Mouse (Mus musculus): Measurements from ENCODE around the gene Dusp22. TPM values are rescaled to one million over a fixed set of nuclear protein-coding genes. Genes with fewer than 3 reads are reported as not detected.

The Dusp22 gene
- polyA plus RNA-seq, 1 experiment from 2014 or later: 28.4 TPM

DNA sequence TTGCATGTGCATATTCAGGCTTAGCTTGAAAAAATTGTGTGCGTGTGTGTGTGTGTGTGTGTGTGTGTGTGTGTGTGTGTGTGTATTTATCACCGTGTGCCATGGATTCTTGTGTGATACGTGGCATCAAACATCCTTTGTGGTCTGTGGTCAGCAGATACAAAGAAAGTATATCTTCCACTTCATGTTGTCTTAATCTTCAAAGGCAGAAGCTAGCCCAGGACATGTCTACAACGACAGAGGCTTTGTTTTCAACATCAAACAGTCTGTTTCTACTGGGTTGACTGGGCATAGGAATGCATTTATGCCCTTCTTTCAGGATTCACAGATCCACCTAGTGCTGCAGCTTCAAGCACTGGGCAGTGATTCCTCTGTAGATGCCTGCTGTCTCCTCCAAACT lies 22.1 kb downstream of the Dusp22 start:
- Histone ChIP-seq H3K9me3 (no peaks in the 10 kb centered on the region), H3K9ac (no peak overlapping the region), H3K4me3 (replicated peaks) (no peak overlapping the region), H3K27ac (no peak overlapping the region), H3K36me3 (no peaks in the 10 kb centered on the region), H3K4me2 (no peak overlapping the region), H3K27me3 (replicated peaks) (no peaks in the 10 kb centered on the region), H3K4me1 (no peaks in the 10 kb centered on the region)
- no peak for ATAC-seq (ENCODE audit: insufficient read depth, low FRiP score, low read depth)
- WGBS: 75% methylated on average over 4 of the region's 4 CpGs

DNA sequence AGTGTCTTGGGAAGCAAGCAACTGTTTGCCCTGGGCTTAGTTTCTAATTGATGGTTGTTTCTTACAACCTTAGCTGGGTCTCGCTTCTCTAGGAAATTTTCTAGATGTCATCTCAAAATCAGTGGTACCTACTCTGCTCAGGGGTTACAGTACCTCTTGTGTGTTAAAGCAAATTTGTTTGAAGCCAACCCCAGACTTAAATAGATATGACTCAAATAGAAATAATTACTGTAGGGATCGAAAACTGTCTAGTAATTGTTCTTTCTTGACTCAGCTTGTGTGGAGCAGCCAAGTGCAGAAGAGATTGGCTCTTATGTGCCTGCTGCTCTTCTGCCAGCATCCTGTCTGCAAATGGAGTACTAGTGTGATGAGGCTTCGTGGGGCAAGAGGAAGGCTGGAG lies 22.5 kb downstream of the Dusp22 start:
- H3K4me1 ChIP-seq: no peaks in the 10 kb centered on the region
- no peaks in the 10 kb centered on the region for H3K27me3 ChIP-seq (replicated peaks)
- H3K4me3 ChIP-seq (replicated peaks): no peak overlapping the region
- no peak for ATAC-seq (ENCODE audit: insufficient read depth, low FRiP score, low read depth)
- H3K4me2 ChIP-seq: no peak overlapping the region
- WGBS: 84% methylated on average over 3 of the region's 3 CpGs
- H3K27ac ChIP-seq: no peak overlapping the region
- H3K9me3 ChIP-seq: no peaks in the 10 kb centered on the region
- no peaks in the 10 kb centered on the region for H3K36me3 ChIP-seq
- no peak overlapping the region for H3K9ac ChIP-seq

DNA sequence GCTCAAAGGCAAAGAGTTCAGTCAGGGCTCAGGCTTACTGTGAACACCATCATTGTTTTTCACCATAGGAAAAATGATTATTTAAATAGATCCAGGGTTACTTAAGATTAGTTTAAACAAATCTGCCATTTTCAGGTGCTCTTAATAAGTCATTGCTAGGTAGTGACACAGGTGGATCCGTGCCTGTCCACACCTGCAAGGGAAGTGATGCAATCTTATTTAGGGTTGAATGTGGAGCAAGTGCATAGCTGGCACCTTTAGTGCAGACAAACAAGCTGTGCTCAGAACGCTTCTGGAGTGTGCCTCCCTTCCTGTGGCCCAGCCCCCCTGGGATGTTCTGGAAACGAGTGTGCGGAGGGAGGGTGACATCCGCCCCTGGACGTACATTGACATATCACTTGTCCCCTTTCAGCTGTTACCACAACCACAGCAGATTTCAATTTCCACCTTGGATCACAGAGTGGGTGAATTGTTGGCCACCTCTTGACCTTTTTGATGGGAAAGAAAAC lies 24.9 kb downstream of the Dusp22 start:
- Histone ChIP-seq H3K27me3 (replicated peaks) (no peaks in the 10 kb centered on the region), H3K4me2 (no peak overlapping the region), H3K4me1 (no peaks in the 10 kb centered on the region), H3K4me3 (replicated peaks) (no peak overlapping the region), H3K27ac (no peak overlapping the region), H3K36me3 (no peaks in the 10 kb centered on the region), H3K9ac (no peak overlapping the region), H3K9me3 (no peaks in the 10 kb centered on the region)
- 50% methylated on average over 6 of the region's 6 CpGs for WGBS
- ATAC-seq (ENCODE audit: insufficient read depth, low FRiP score, low read depth): no peak

- no peak for ATAC-seq (ENCODE audit: insufficient read depth, low FRiP score, low read depth)
- H3K9me3 ChIP-seq: no peaks in the 10 kb centered on the region
- no peak overlapping the region for H3K27ac ChIP-seq
- H3K4me2 ChIP-seq: no peak overlapping the region
- H3K9ac ChIP-seq: no peak overlapping the region
- 59% methylated on average over 2 of the region's 2 CpGs for WGBS
- H3K4me1 ChIP-seq: no peaks in the 10 kb centered on the region
- H3K4me3 ChIP-seq (replicated peaks): no peak overlapping the region
- no peaks in the 10 kb centered on the region for H3K36me3 ChIP-seq
- no peaks in the 10 kb centered on the region for H3K27me3 ChIP-seq (replicated peaks)
Measured at GRCm38 (mm10) chr13:30685957-30686356, 26.2 kb downstream of the Dusp22 start.

DNA sequence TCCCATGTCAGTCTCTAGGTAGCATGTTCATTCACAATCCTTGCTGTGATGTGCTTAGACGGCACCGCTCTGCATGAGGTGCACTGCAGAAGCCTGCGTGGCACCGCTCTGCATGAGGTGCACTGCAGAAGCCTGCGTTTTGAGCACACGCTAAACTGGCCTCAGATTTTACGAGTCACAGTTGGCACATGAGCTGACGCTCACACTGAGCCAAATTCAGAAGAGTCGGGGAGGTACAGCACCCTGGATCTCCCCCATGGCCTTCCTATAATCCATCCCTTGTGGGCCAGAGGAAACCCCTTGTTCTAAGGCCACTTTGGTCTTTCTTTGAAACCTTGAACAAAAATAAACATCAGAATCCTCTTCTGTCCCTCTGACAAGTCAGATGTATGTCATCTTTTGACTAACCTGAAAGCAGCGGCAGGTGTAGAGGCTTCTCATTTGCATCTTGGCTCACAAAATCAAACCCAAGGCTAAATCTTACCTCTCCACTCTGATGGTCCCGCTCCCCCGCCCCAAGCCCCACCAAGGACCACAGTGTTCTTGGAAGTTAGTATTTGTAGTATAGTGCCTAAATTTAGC lies 28.3 kb downstream of the Dusp22 start:
- 92% methylated on average over 12 of the region's 12 CpGs for WGBS
- no peaks in the 10 kb centered on the region for H3K9me3 ChIP-seq
- no peak overlapping the region for H3K9ac ChIP-seq
- no peak overlapping the region for H3K4me2 ChIP-seq
- no peak overlapping the region for H3K27ac ChIP-seq
- H3K27me3 ChIP-seq (replicated peaks): no peaks in the 10 kb centered on the region
- no peaks in the 10 kb centered on the region for H3K36me3 ChIP-seq
- H3K4me1 ChIP-seq: no peaks in the 10 kb centered on the region
- no peak for ATAC-seq (ENCODE audit: insufficient read depth, low FRiP score, low read depth)
- H3K4me3 ChIP-seq (replicated peaks): no peak overlapping the region

DNA sequence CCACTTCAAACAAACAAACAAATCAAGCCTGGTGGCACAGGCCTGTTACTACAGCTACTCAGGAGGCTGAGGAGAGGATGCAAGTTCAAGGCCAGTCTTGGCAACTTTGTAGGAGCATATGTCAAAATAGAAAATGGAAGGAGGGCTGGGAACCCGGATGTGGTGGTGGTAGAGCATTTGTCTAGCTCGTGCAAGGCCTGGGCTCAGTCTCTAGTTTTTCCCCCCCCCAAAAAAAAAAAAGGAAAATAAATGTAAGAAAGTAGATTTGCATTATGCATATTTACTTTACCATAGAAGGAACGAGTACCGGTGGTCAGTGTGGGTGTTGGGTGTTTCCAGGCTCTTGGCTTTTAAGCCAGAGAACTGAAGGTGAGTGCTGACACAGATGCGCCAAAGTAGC lies 29.7 kb downstream of the Dusp22 start:
- no peaks in the 10 kb centered on the region for H3K9me3 ChIP-seq
- no peak overlapping the region for H3K27ac ChIP-seq
- H3K4me2 ChIP-seq: no peak overlapping the region
- 89% methylated on average over 5 of the region's 5 CpGs for WGBS
- H3K36me3 ChIP-seq: no peaks in the 10 kb centered on the region; the same call in 1 of the 2 replicates
- H3K4me3 ChIP-seq (replicated peaks): no peak overlapping the region
- ATAC-seq (ENCODE audit: insufficient read depth, low FRiP score, low read depth): no peak
- H3K27me3 ChIP-seq (replicated peaks): no peaks in the 10 kb centered on the region
- no peaks in the 10 kb centered on the region for H3K4me1 ChIP-seq
- H3K9ac ChIP-seq: no peak overlapping the region

GRCm38 (mm10) chr13:30691441-30692292 lies 31.9 kb downstream of the Dusp22 start:
- Histone ChIP-seq H3K4me1 (no peaks in the 10 kb centered on the region), H3K9me3 (no peaks in the 10 kb centered on the region), H3K9ac (no peak overlapping the region), H3K4me2 (no peak overlapping the region), H3K27ac (no peak overlapping the region), H3K4me3 (replicated peaks) (no peak overlapping the region), H3K27me3 (replicated peaks) (no peaks in the 10 kb centered on the region), H3K36me3 (no peaks in the 10 kb centered on the region; the same call in 1 of the 2 replicates)
- 80% methylated on average over 9 of the region's 9 CpGs for WGBS
- no peak for ATAC-seq (ENCODE audit: insufficient read depth, low FRiP score, low read depth)

GRCm38 (mm10) chr13:30692644-30693385 lies 33.0 kb downstream of the Dusp22 start:
- no peak overlapping the region for H3K4me2 ChIP-seq
- H3K36me3 ChIP-seq: no peaks in the 10 kb centered on the region; the same call in 1 of the 2 replicates
- H3K27me3 ChIP-seq (replicated peaks): no peaks in the 10 kb centered on the region
- WGBS: 83% methylated on average over 7 of the region's 7 CpGs
- no peak for ATAC-seq (ENCODE audit: insufficient read depth, low FRiP score, low read depth)
- no peak overlapping the region for H3K27ac ChIP-seq
- H3K9me3 ChIP-seq: no peaks in the 10 kb centered on the region
- H3K4me3 ChIP-seq (replicated peaks): no peak overlapping the region
- no peak overlapping the region for H3K9ac ChIP-seq
- no peaks in the 10 kb centered on the region for H3K4me1 ChIP-seq

- no peak for ATAC-seq (ENCODE audit: insufficient read depth, low FRiP score, low read depth)
- H3K9ac ChIP-seq: no peak overlapping the region
- H3K9me3 ChIP-seq: no peaks in the 10 kb centered on the region
- no peak overlapping the region for H3K27ac ChIP-seq
- H3K4me2 ChIP-seq: no peak overlapping the region
- 37% methylated on average over 1 of the region's 1 CpGs for WGBS
- no peaks in the 10 kb centered on the region; the same call in 1 of the 2 replicates for H3K36me3 ChIP-seq
- H3K27me3 ChIP-seq (replicated peaks): no peaks in the 10 kb centered on the region
- no peaks in the 10 kb centered on the region for H3K4me1 ChIP-seq
- H3K4me3 ChIP-seq (replicated peaks): no peak overlapping the region
Measured at GRCm38 (mm10) chr13:30695232-30695631, 35.4 kb downstream of the Dusp22 start.

DNA sequence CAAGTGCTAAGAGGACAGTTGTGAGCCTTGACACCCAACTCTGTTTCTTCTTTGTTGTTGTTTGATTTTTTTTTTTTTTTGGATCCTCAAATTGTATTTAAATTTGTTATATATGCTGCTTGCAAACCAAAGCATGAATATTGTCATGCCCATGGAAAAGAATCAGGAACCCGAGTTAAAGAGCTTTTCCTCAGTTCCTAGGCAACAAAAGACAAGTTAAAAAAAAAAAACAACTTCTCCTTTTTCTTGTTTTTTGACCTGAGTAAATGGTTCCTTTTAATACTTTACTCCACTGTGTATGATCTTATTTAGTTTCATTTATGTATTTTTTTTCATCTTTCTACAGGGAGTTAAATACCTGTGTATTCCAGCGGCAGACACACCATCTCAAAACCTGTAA lies 36.1 kb downstream of the Dusp22 start:
- no peak overlapping the region for H3K4me2 ChIP-seq
- no peak overlapping the region for H3K4me3 ChIP-seq (replicated peaks)
- H3K27me3 ChIP-seq (replicated peaks): no peaks in the 10 kb centered on the region
- H3K36me3 ChIP-seq: no peaks in the 10 kb centered on the region; the same call in 1 of the 2 replicates
- no peaks in the 10 kb centered on the region for H3K9me3 ChIP-seq
- no peak overlapping the region for H3K9ac ChIP-seq
- 82% methylated on average over 2 of the region's 2 CpGs for WGBS
- no peak for ATAC-seq (ENCODE audit: insufficient read depth, low FRiP score, low read depth)
- H3K27ac ChIP-seq: no peak overlapping the region
- H3K4me1 ChIP-seq: no peaks in the 10 kb centered on the region

DNA sequence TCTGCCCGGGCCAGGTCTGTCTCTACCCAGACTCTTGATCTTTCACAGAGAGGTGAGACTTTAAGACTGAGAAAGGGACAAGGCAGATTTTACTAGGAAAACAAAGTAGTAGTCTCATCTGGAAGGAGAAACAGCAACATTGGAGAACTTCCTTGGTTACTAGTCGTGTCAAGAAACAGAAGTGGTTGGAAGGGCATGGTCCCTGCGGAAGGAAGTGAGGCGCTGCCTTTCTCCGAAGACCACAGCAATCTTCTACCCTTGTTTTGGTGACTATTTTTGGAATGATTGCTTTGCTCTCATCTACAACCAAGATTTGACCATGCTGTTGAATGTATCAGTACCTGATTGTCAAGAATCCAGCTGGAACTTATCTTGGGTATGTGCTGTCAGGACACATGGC lies 38.1 kb downstream of the Dusp22 start:
- Histone ChIP-seq H3K27ac (no peak overlapping the region), H3K9me3 (no peaks in the 10 kb centered on the region), H3K4me3 (replicated peaks) (no peak overlapping the region), H3K9ac (no peak overlapping the region), H3K27me3 (replicated peaks) (no peaks in the 10 kb centered on the region), H3K36me3 (no peaks in the 10 kb centered on the region; the same call in 1 of the 2 replicates), H3K4me1 (no peaks in the 10 kb centered on the region), H3K4me2 (no peak overlapping the region)
- no peak for ATAC-seq (ENCODE audit: insufficient read depth, low FRiP score, low read depth)
- whole genome bisulfite sequencing: 85% methylated on average over 5 of the region's 5 CpGs

- no peaks in the 10 kb centered on the region for H3K9me3 ChIP-seq
- H3K27ac ChIP-seq: no peak overlapping the region
- no peak overlapping the region for H3K4me3 ChIP-seq (replicated peaks)
- WGBS: 92% methylated on average over 5 of the region's 5 CpGs
- H3K4me1 ChIP-seq: no peaks in the 10 kb centered on the region
- H3K4me2 ChIP-seq: no peak overlapping the region
- H3K36me3 ChIP-seq: no peaks in the 10 kb centered on the region
- H3K27me3 ChIP-seq (replicated peaks): no peaks in the 10 kb centered on the region
- no peak for ATAC-seq (ENCODE audit: insufficient read depth, low FRiP score, low read depth)
- no peak overlapping the region for H3K9ac ChIP-seq
Measured at GRCm38 (mm10) chr13:30702695-30703094, 42.9 kb downstream of the Dusp22 start.
